Mouse (Mus musculus): Measurements from ENCODE around the gene Pde4d.

Gene Pde4d

GRCm38 (mm10) chr13:109260796-109261516, 811.2 kb downstream of the Pde4d start:
- no peak for DNase-seq

GRCm38 (mm10) chr13:109261642-109262220, 812.0 kb downstream of the Pde4d start:
- no peak for DNase-seq

- DNase-seq: no peak
These were observed 812.8 kb downstream of the Pde4d start for GRCm38 (mm10) chr13:109262501-109262900.

- no peak for DNase-seq
These were observed 814.1 kb downstream of the Pde4d start for GRCm38 (mm10) chr13:109263833-109264232.

GRCm38 (mm10) chr13:109268253-109268652, 818.5 kb downstream of the Pde4d start:
- no peak for DNase-seq

GRCm38 (mm10) chr13:109268659-109269322, 819.0 kb downstream of the Pde4d start:
- DNase-seq: no peak

- no peak for DNase-seq
These were observed 825.1 kb downstream of the Pde4d start for GRCm38 (mm10) chr13:109274869-109275268.

- no peak for DNase-seq
These were observed 828.0 kb downstream of the Pde4d start for GRCm38 (mm10) chr13:109277792-109278191.

- no peak for DNase-seq
These were observed 828.8 kb downstream of the Pde4d start for GRCm38 (mm10) chr13:109278504-109278912.

GRCm38 (mm10) chr13:109279211-109279610, 829.5 kb downstream of the Pde4d start:
- DNase-seq: no peak

GRCm38 (mm10) chr13:109280433-109280832, 830.7 kb downstream of the Pde4d start:
- DNase-seq: no peak

GRCm38 (mm10) chr13:109287465-109287864, 837.7 kb downstream of the Pde4d start:
- no peak for DNase-seq

- DNase-seq: no peak
These were observed 841.2 kb downstream of the Pde4d start for GRCm38 (mm10) chr13:109290922-109291321.

GRCm38 (mm10) chr13:109293011-109293410, 843.3 kb downstream of the Pde4d start:
- no peak for DNase-seq

- no peak for DNase-seq
These were observed 846.7 kb downstream of the Pde4d start for GRCm38 (mm10) chr13:109296347-109297037.

GRCm38 (mm10) chr13:109298852-109299251, 849.1 kb downstream of the Pde4d start:
- no peak for DNase-seq

- DNase-seq: no peak
These were observed 849.9 kb downstream of the Pde4d start for GRCm38 (mm10) chr13:109299511-109300250.

- DNase-seq: no peak
These were observed 862.8 kb downstream of the Pde4d start for GRCm38 (mm10) chr13:109312542-109312941.

GRCm38 (mm10) chr13:109315608-109316007, 865.9 kb downstream of the Pde4d start:
- no peak for DNase-seq

GRCm38 (mm10) chr13:109317644-109318043, 867.9 kb downstream of the Pde4d start:
- no peak for DNase-seq

GRCm38 (mm10) chr13:109318434-109318998, 868.8 kb downstream of the Pde4d start:
- DNase-seq: no peak

GRCm38 (mm10) chr13:109326061-109326460, 876.3 kb downstream of the Pde4d start:
- no peak for DNase-seq
